Mouse (Mus musculus) stomach, embryonic 14.5 days (tissue): ENCODE data around the gene Lin7b. TPM values are rescaled to one million over a fixed set of nuclear protein-coding genes. Genes with fewer than 3 reads are reported as not detected.
A peak's percentile ranks its signal among the peaks of the same experiment; 100 is the strongest.
"Not testable (repeated sequence)": the region's sequence is repeated elsewhere in the genome, so short reads cannot be mapped to it uniquely, and the experiment has no call there.

Experiments
- ATAC-seq: fragments of 200-750 bp; cut with Nextera tagmentation; 2 replicates; pipeline ENCODE4 v1.8.0; 2017; ENCODE audit warnings: low read depth, moderate TSS enrichment; ENCODE audit not compliant: insufficient number of reproducible peaks, insufficient read depth, low FRiP score
- H3K27ac ChIP-seq: fragments of 300-500 bp; sonication (generic); 2 replicates; pipeline ENCODE4 v1.5.1; 2014; ENCODE audit warnings: mild to moderate bottlenecking, low read length, moderate library complexity, mixed read lengths
- H3K27me3 ChIP-seq: fragments of 300-500 bp; sonication (generic); 2 replicates; pipeline ENCODE4 v1.6.1; 2014; ENCODE audit warnings: low read length, control low read depth, mixed read lengths; ENCODE audit not compliant: control insufficient read depth, insufficient read depth
- H3K36me3 ChIP-seq: fragments of 300-500 bp; sonication (generic); 2 replicates; pipeline ENCODE4 v1.6.1; 2014; ENCODE audit warnings: mild to moderate bottlenecking, control low read depth, low read length, moderate library complexity, mixed read lengths; ENCODE audit not compliant: control insufficient read depth, insufficient read depth
- H3K4me1 ChIP-seq: fragments of 300-500 bp; sonication (generic); 2 replicates; pipeline ENCODE4 v1.6.1; 2014; ENCODE audit warnings: low read length, control low read depth, mixed read lengths; ENCODE audit not compliant: control insufficient read depth, insufficient read depth
- H3K4me2 ChIP-seq: fragments of 300-500 bp; sonication (generic); replicated peaks from 2 replicates; pipeline ENCODE4 v1.6.1; 2014; ENCODE audit warnings: low read depth, low read length, control low read depth
- H3K4me3 ChIP-seq: fragments of 300-500 bp; sonication (generic); 2 replicates; pipeline ENCODE4 v1.5.1; 2014; ENCODE audit warnings: low read depth, low read length, control low read depth
- H3K9ac ChIP-seq: fragments of 300-500 bp; sonication (generic); replicated peaks from 2 replicates; pipeline ENCODE4 v1.6.1; 2014; ENCODE audit warnings: low read depth, mild to moderate bottlenecking, control low read depth, low read length, moderate library complexity, mixed read lengths
- H3K9me3 ChIP-seq: fragments of 300-500 bp; sonication (generic); 2 replicates; pipeline ENCODE4 v1.6.1; 2016; ENCODE audit warnings: low read depth, low read length, control low read depth; ENCODE audit not compliant: control insufficient read depth
- WGBS: fragments of 180-500 bp; shearing (Covaris S2); extraction: QIAGEN DNeasy Blood & Tissue Kit; methylation state at CpG from one replicate; pipeline ENCODE4 v1.1.7; 2014; 5-methylcytosine and 5-hydroxymethylcytosine counted together
- polyA plus RNA-seq: library from polyadenylated mRNA; unstranded; fragments of >200 nt; fragmentation: Nextera tagmentation; extraction: Ambion mirVana; gene quantifications from 2 replicates; pipeline ENCODE4 v1.2.1, GENCODE M21; 2014

The Lin7b gene
- polyA plus RNA-seq, 1 experiment from 2014 or later: 4.2 TPM

- H3K4me1 ChIP-seq: peaks cover 15% of the 10 kb centered on the region; the same call in 1 of the 2 replicates
- H3K36me3 ChIP-seq: no peaks in the 10 kb centered on the region
- H3K27ac ChIP-seq: no peak overlapping the region
- H3K4me3 ChIP-seq: no peak overlapping the region
- ATAC-seq: no peak
- H3K9me3 ChIP-seq: no peaks in the 10 kb centered on the region
- H3K4me2 ChIP-seq: no peak overlapping the region
- peaks cover 29% of the 10 kb centered on the region for H3K27me3 ChIP-seq
- H3K9ac ChIP-seq: no peak overlapping the region
- WGBS: 80% methylated on average over 2 of the region's 2 CpGs
Observed at GRCm38 (mm10) chr7:45363983-45364382, 6.4 kb downstream of the Lin7b start.

- Histone ChIP-seq H3K4me3 (no peak overlapping the region), H3K36me3 (no peaks in the 10 kb centered on the region), H3K4me2 (no peak overlapping the region), H3K27ac (no peak overlapping the region), H3K27me3 (peaks cover 26% of the 10 kb centered on the region; the same call in 1 of the 2 replicates), H3K9ac (no peak overlapping the region), H3K4me1 (peaks cover 15% of the 10 kb centered on the region; the same call in 1 of the 2 replicates), H3K9me3 (no peaks in the 10 kb centered on the region)
- 6% methylated on average over 13 of the region's 13 CpGs for WGBS
- no peak for ATAC-seq
Observed at GRCm38 (mm10) chr7:45362801-45363200, 7.6 kb downstream of the Lin7b start.

GRCm38 (mm10) chr7:45361243-45361804 lies 9.1 kb downstream of the Lin7b start:
- Histone ChIP-seq H3K4me1 (peaks cover 12% of the 10 kb centered on the region; the same call in 1 of the 2 replicates), H3K9me3 (no peaks in the 10 kb centered on the region), H3K36me3 (no peaks in the 10 kb centered on the region), H3K27me3 (peaks cover 26% of the 10 kb centered on the region; the same call in 1 of the 2 replicates), H3K4me2 (peak overlapping the region; percentile 73), H3K9ac (0 out of 2 replicates have a peak overlapping the region, but pooled peaks have one; percentile 10), H3K27ac (no peak overlapping the region), H3K4me3 (peak overlapping the region; percentile 32)
- ATAC-seq: peak; percentile 80
- under 1% methylated on average over 43 of the region's 43 CpGs for WGBS

GRCm38 (mm10) chr7:45360404-45361125 lies 9.8 kb downstream of the Lin7b start:
- no peaks in the 10 kb centered on the region for H3K9me3 ChIP-seq
- peak overlapping the region; percentile 73; the same call in 1 of the 2 replicates for H3K4me2 ChIP-seq
- H3K4me1 ChIP-seq: peaks cover 7% of the 10 kb centered on the region; the same call in 1 of the 2 replicates
- H3K36me3 ChIP-seq: no peaks in the 10 kb centered on the region
- H3K4me3 ChIP-seq: no peak overlapping the region
- no peak overlapping the region for H3K9ac ChIP-seq
- 50% methylated on average over 18 of the region's 18 CpGs for WGBS
- H3K27ac ChIP-seq: no peak overlapping the region
- peaks cover 21% of the 10 kb centered on the region; the same call in 1 of the 2 replicates for H3K27me3 ChIP-seq
- ATAC-seq: no peak

- not testable (repeated sequence) for H3K4me3 ChIP-seq, H3K4me1 ChIP-seq, H3K9me3 ChIP-seq, H3K4me2 ChIP-seq, H3K36me3 ChIP-seq, H3K9ac ChIP-seq, ATAC-seq, H3K27ac ChIP-seq
- WGBS: 59% methylated on average over 10 of the region's 11 CpGs
- peaks cover 17% of the 10 kb centered on the region; the same call in 1 of the 2 replicates for H3K27me3 ChIP-seq
Observed at GRCm38 (mm10) chr7:45359081-45359480, 11.3 kb downstream of the Lin7b start.

- Histone ChIP-seq H3K27me3 (0 out of 2 replicates have a peak, but pooled peaks cover under 1% of the 10 kb centered on the region), H3K4me2 (no peak overlapping the region)
- ATAC-seq: no peak; the same call in 1 of the 2 replicates
Observed at GRCm38 (mm10) chr7:45356087-45356486, 14.3 kb downstream of the Lin7b start.

GRCm38 (mm10) chr7:45355318-45356020 lies 14.9 kb downstream of the Lin7b start:
- no peak overlapping the region for H3K4me3 ChIP-seq
- H3K9ac ChIP-seq: no peak overlapping the region
- no peak overlapping the region for H3K27ac ChIP-seq
- H3K36me3 ChIP-seq: no peaks in the 10 kb centered on the region
- H3K4me1 ChIP-seq: no peaks in the 10 kb centered on the region
- WGBS: 70% methylated on average over 15 of the region's 15 CpGs
- H3K9me3 ChIP-seq: no peaks in the 10 kb centered on the region
- H3K4me2 ChIP-seq: no peak overlapping the region
- no peak for ATAC-seq
- no peaks in the 10 kb centered on the region for H3K27me3 ChIP-seq

More at GRCm38 (mm10) chr7:45356087-45356486, 14.3 kb downstream of the Lin7b start:
- Histone ChIP-seq H3K9me3 (no peaks in the 10 kb centered on the region), H3K4me1 (no peaks in the 10 kb centered on the region), H3K9ac (no peak overlapping the region), H3K27ac (no peak overlapping the region), H3K36me3 (no peaks in the 10 kb centered on the region), H3K4me3 (no peak overlapping the region)
- 47% methylated on average over 13 of the region's 13 CpGs for WGBS

- Histone ChIP-seq H3K27ac (no peak overlapping the region), H3K4me1 (no peaks in the 10 kb centered on the region), H3K36me3 (no peaks in the 10 kb centered on the region), H3K4me2 (no peak overlapping the region), H3K9ac (no peak overlapping the region), H3K4me3 (no peak overlapping the region), H3K9me3 (no peaks in the 10 kb centered on the region), H3K27me3 (no peaks in the 10 kb centered on the region)
- no peak for ATAC-seq
- WGBS: 18% methylated on average over 5 of the region's 5 CpGs
Observed at GRCm38 (mm10) chr7:45353041-45353440, 17.3 kb downstream of the Lin7b start.
